Mouse (Mus musculus): ENCODE measurements around the gene Dpp3.

DNA sequence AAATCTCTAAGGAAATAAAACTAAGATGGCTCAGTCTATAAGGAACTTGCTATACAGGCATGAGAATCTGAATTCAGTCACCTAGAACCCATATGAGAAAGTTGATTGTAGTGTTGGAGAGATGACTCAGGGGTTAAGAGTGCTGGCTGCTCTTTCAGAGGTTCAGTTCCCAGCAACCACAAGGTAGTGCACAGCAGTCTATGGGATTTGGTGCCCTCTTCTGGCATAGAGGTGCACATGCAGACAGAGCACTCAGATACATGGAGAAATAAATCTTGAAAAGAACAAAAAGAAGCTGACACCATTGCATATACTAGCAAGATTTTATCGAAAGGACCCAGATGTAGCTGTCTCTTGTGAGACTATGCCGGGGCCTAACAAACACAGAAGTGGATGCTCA lies 40.1 kb upstream of the Dpp3 start:
- peak; percentile 66 for TF ChIP-seq CTCF (IDR thresholded peaks at IDR 0.05; ENCODE audit: low read depth, low read length)
- no peak for TF ChIP-seq POLR2A (IDR thresholded peaks at IDR 0.05; ENCODE audit: insufficient read depth, low read length)
- no peak for TF ChIP-seq EP300 (IDR thresholded peaks at IDR 0.05; ENCODE audit: insufficient read depth, low read depth, low read length)
